Mouse (Mus musculus): Measurements from ENCODE around the gene Actn4.

DNA sequence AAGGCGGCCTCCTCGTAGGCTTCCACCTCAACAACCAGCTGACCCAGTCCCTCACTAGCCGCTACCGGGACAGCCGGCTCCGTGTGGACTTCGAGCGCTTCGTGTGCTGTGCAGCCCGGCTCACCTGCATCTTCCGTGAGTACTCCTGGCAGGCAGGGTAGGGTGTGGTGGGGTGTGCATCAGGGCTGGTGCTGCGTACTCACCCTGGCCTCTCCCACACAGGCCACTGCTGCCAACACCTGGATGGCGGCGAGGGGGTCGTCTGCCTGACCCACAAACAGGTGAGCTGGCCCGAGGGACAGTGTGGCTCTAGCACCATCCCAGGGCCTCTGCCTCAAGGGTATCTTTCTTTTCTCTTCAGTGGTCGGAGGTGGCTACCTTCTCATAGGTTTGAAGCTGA, 69.5 kb downstream of the Actn4 start:
- TF ChIP-seq CTCF (IDR thresholded peaks at IDR 0.05; ENCODE audit: control insufficient read depth, insufficient read depth, insufficient read length) (no peak), MYOG (IDR thresholded peaks at IDR 0.05; ENCODE audit: control insufficient read depth, extremely low read depth, insufficient read length) (no peak), MYOD1 (IDR thresholded peaks at IDR 0.05; ENCODE audit: control insufficient read depth, insufficient read length, low read depth) (no peak), USF1 (IDR thresholded peaks at IDR 0.05; ENCODE audit: low read depth) (no peak), MAX (IDR thresholded peaks at IDR 0.05) (no peak)
